Mouse (Mus musculus) T-helper 17 cell (primary cell): ENCODE measurements at regions not wholly inside any gene's neighbourhood (a gene's known extent, or its start where the extent isn't known, plus 50 kb on each side); places are given as distances from the start of the nearest gene placed in this dataset.

Experiments used
- in situ Hi-C, 2 experiments: fragments of 300-600 bp; cut with MboI, MseI; formaldehyde crosslinking; loops; 1 replicate in 1 of 2; 2 replicates in 1 of 2; pipeline ENCODE4 v1.15.1; 2025; ENCODE audit warnings: high pct_unique_total_duplicates in 2 of 2

GRCm38 (mm10) chr7:145106494-145106849 lies 101.4 kb downstream of the 1810010D01Rik start:
- in situ Hi-C loops: no loop called here

DNA sequence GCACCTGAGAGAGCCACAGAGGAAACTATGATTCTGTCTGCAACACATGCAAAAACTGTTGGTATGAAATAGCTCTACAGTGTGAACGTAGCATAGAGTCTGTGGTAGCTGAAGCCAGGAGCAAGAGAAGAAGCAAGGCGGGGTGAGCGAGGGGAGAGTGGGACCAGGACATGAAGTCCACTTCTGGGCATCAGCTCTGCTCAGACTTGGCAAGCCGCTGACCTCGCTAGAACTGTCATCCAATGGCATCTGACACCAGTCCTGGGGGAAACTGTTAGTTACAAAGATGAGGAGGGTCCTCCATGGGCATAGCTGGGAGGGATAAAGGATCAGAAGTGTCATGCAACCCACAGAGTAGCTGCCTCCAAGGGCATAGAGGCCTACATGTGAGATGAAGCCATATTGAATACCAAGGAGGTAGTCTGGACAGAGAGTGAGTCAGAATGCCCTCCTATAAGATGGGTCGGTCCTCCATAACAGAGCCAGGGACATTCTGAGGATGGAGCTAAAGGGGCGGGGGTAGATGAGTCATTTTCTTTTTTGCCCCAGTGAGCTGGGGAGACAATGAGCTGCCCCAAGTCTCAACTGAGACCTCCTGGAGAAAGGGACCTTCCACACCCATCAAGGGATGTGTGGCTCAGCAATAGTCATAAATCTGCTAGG lies 102.0 kb downstream of the 1810010D01Rik start:
- in situ Hi-C loops: no loop called here

- in situ Hi-C loops: no loop called here
Measured at GRCm38 (mm10) chr7:145102692-145103091, 105.2 kb downstream of the 1810010D01Rik start.

DNA sequence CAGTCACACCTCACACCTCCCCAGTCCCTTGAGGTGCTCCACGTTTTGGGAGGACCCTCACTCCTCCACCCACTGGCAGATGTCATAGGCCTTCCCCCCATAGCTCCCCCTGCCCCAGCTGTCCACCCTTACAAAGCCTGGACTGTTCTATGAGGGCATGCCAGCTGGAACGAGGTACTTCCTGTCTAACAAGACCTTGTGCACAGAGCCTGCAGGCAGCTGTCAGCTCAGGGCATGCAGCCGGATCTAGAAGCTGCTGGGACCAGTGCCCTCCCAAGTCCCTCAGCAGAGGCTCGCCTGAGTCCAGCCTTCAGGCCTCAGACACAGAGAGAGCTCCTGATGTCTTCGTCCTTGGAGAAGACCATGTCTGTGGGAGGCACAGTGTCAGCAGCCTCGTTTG lies 105.7 kb downstream of the 1810010D01Rik start:
- in situ Hi-C loops: no loop called here

DNA sequence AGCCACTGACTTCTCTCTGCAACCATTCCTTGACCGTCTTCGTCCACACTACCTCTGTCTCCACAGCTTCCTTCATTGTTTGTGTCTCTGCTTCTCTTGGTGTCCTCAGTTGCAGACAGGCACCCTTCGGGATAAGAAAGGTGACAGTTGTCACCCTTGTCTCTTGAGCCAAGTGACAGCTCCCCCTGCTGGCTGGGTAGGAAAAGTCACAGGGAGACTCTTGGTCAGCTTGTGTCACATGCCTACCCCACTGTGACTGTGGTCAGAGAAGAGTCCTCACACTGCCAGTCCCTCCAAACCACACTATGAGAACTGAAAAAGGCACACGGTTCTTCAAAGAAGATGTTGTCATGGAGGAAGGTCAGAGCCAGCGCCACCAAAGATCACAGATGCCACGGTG lies 109.6 kb downstream of the 1810010D01Rik start:
- in situ Hi-C loops: no loop called here

DNA sequence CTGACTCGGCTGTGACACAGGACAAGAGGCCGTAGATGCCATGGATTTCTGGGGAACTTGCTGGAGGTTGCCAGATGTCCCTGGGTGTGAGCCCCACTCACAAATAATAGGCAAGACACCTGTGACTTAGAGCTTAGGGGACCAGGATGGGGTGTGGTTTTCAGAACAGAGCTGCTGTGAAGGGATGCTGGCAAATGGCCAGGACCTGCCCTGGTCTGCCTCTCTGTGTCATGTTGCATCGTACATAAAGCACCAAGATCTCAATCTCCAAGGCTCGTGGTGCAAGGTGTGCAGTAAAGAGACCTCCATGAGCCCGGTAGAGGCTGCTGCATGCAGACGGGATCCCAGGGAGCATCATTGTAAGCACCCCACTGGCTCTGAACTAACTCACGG lies 113.8 kb downstream of the 1810010D01Rik start:
- in situ Hi-C loops: no loop called here

- in situ Hi-C loops: no loop called here
Measured at GRCm38 (mm10) chr7:145093417-145094133, 114.3 kb downstream of the 1810010D01Rik start.

DNA sequence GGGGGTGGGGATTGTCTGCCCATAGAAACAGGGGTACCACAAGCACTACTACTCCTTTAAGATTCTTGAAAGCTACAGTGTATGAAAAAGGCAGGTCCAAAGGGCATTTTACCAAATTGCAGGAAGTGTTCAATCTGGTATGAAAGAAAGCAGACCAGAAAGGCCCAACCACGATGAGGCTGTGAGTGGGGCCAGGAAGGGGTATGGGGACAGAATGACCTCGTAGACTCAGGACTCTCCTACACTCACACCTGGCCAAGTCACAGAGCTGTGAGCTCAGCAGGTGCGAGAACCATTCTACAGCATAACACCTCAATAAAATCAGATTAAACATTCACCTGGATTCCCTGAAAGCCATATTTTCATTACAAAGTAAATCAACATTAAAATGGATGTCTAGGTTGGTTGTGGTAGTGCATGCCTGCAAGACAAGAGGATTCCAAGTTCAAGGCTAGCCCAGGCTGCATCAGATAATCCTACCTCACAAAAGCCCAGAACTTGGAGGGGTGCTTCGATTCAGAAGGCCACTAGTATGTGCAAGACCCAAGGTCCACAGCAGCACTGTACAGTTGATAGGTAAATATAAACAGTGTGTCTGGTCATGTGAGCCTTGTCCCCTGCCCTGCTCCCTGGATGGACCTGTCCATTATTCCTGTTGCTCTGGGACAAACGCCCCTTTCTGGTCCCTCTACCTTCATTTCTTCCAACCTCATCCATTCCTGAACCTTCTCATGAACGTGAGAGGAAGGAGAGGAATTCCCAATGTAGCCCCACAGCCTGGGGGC lies 115.3 kb downstream of the 1810010D01Rik start:
- in situ Hi-C loops: no loop called here

DNA sequence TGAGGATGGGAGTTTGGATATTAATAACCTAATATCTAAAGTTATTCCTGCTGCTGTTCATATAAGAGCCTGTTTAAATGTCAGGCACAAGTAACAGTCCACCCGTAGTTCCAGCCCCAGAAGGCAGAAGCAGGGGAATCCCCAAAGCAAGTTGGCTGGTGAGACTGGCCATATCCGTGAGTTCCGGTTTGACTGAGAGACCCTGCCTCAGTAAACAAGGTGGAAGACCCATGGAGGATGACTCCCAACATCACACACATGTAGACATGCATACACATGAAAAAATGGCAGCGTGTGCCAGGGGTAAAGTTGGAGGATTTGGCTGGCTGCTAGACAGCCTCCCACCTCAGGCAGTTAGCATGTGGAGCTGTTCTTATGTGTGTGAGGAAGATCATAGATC lies 117.1 kb downstream of the 1810010D01Rik start:
- in situ Hi-C loops: no loop called here

- in situ Hi-C loops: no loop called here
Measured at GRCm38 (mm10) chr7:145089315-145089721, 118.6 kb downstream of the 1810010D01Rik start.

DNA sequence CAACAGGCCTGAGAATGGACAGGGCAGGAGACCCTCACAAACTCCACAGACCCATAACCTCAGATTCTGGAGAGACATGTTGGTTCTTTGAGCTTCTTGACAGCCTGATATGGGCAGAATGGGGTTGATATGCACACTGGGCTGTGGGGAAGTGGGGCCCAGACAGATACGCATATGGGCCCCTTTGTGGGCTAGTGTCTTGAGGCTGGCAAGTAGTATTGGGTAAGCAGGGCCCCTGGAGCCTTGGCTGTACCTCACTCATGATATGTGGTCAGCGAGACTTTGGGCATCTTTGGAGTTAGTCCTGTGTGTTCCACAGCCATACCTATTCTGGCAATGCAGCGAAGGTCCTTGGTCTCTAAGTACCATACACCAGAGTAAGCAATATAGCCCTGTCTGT lies 119.3 kb downstream of the 1810010D01Rik start:
- in situ Hi-C loops: no loop called here

DNA sequence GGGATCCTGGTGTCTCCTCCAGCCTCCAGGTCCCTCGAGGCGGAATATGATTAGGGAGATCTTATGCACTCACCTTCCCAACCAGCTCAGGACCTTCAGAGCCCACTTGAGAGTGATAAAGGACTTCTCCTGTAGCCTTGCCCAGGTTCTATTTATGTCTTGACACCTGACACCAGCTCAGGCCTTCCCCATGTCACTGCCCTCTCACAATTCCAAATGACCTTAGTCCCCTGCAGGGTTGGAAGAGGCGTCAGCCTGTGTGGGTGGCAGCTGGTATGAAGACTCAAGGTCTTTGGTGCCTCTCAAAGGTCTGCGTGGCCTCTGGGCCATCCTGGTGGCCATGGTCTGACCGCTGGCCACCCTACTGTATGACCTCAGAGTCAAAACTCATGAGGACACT lies 120.1 kb downstream of the 1810010D01Rik start:
- in situ Hi-C loops: no loop called here

- in situ Hi-C loops: no loop called here
Measured at GRCm38 (mm10) chr7:145082917-145083752, 124.8 kb downstream of the 1810010D01Rik start.

GRCm38 (mm10) chr7:145071996-145072790 lies 132.5 kb upstream of the Ccnd1 start:
- in situ Hi-C loops: no loop called here

- in situ Hi-C loops: no loop called here
Measured at GRCm38 (mm10) chr7:145071533-145071932, 131.8 kb upstream of the Ccnd1 start.

DNA sequence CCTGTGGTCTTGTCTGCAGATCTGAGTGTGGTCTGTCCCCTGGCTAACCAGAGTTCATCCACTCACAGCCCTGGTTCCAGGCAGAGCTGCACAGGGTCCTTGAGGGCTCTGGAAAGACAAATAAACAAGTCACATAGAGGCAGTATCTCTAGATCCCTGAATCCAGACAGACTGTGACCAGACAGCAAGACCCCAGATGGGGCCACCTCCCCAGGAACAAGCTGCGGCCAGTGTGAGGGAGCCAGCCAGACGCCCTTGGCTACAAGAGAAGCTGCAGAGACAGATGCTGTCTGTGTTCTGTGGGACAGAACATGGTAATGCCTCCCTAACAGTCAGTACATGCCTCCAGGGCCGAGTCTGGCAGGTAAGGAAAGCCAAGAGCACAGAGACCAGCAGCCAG lies 127.6 kb upstream of the Ccnd1 start:
- in situ Hi-C loops: no loop called here

DNA sequence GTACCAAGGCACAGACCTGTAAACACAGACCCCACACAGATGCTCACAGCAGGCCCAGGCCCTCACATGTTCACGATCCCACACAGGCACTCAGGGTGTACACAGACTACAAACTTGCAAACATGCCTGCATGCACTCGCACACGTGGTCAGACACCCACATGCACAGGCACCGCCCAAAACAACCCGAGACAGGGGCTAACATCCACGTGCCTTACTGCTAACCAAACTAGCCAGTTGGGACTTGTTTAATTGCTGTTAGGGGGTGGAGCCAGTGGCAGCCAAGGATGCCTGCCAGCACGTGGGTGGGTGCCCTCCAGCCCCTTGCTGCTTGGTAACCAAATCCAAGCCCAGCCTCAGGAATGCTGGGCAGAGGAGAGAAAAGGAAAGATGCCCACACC lies 116.6 kb upstream of the Ccnd1 start:
- in situ Hi-C loops: no loop called here

GRCm38 (mm10) chr7:145051616-145052015 lies 111.9 kb upstream of the Ccnd1 start:
- in situ Hi-C loops: no loop called here

- in situ Hi-C loops: no loop called here
Measured at GRCm38 (mm10) chr7:145050729-145051128, 111.0 kb upstream of the Ccnd1 start.

- in situ Hi-C loops: no loop called here
Measured at GRCm38 (mm10) chr7:145048481-145048877, 108.8 kb upstream of the Ccnd1 start.
